Mouse (Mus musculus) cerebellum, adult 2 months (tissue): ENCODE data around the gene Hsd17b2.

ENCODE experiments used
- CTCF ChIP-seq: fragments of 200-500 bp; IDR thresholded peaks from 2 replicates; pipeline ENCODE4 v1.5.1; 2011; ENCODE audit warnings: low read depth, mild to moderate bottlenecking, control low read depth, low read length, moderate library complexity, borderline replicate concordance; ENCODE audit not compliant: insufficient read depth
- POLR2A ChIP-seq: fragments of 200-500 bp; IDR thresholded peaks from 2 replicates; pipeline ENCODE4 v1.6.1; 2011; ENCODE audit warnings: low read length, control low read depth, borderline replicate concordance; ENCODE audit not compliant: insufficient read depth

DNA sequence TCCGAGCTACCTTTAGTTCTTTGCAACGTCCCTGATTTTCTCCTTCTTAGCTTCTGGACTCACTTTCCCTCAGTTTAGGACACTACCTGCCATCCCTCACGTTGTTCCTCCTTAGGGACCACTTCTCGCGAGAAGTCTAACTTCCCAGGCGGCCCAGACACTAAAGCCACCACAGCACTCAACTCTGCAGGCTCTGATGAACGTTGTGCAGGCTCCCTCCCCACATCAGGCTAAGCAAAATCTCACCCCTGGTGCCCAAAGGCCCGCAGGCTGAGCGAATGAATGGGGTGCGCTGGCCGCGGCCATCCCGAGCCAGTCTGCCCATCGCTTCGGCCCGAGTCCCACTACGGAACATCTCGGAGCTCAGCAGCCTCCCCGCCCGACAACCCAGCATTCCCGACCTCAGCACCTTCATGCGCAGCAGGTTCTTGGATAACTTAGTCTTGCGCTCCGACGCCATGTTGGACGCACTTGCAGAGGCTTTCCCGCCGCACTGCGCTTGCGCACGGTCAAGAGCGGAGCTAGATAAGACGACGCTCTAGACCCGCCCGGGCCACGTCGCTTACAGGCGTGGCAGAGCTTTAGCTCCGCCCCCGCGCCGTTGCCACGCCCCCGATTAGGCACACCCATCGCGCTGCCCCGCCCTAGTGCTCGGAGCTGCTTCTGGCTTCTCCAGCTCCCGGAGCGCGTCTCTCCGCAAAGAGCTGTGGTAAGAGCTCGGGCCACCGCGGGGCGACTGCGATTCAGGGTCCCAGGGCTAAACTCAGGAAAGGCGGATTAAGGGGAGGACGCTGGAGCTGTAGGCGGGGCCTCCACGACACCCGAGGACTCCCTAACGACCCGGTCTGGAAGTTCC, 100.0 kb downstream of the Hsd17b2 start, which contains the start of gene Mphosph6:
- TF ChIP-seq CTCF (no peak), POLR2A (peak; percentile 96)
